Mouse (Mus musculus): ENCODE data around the gene Rxylt1. TPM values are rescaled to one million over a fixed set of nuclear protein-coding genes. Genes with fewer than 3 reads are reported as not detected.

Rxylt1 gene
- polyA plus RNA-seq, 1 experiment from 2014 or later = 52.5 TPM

- Histone ChIP-seq H3K9ac (ENCODE audit: low read length) (no peak overlapping the region), H3K9me3 (ENCODE audit: control insufficient read depth, low read length) (no peaks in the 10 kb centered on the region), H3K4me1 (ENCODE audit: control insufficient read depth in 2 of 2, insufficient read depth in 2 of 2, low read length in 2 of 2) (peaks cover 6 to 8% of the 10 kb centered on the region in 2 experiments; a peak in 2 of 4 replicates), H3K4me3 (ENCODE audit: control insufficient read depth in 1 of 2, insufficient read depth in 1 of 2, low read depth in 1 of 2, low read length in 2 of 2) (no peak overlapping the region), H3K36me3 (ENCODE audit: control insufficient read depth, insufficient read depth, low read length) (no peaks in the 10 kb centered on the region), H3K27ac (replicated peaks in 1 of 2; ENCODE audit: control insufficient read depth in 1 of 2, insufficient read depth in 1 of 2, low read depth in 2 of 2, low read length in 2 of 2) (no peak overlapping the region), H3K4me2 (ENCODE audit: low read length) (no peak overlapping the region), H3K27me3 (ENCODE audit: control insufficient read depth, insufficient read depth, low read length) (no peaks in the 10 kb centered on the region)
- ATAC-seq (ENCODE audit: insufficient number of reproducible peaks, insufficient read depth, low FRiP score, low read depth) = no peak
- WGBS = 63% methylated on average over 10 of the region's 10 CpGs
Observed at GRCm38 (mm10) chr10:122105889-122106632, 8.9 kb upstream of the Rxylt1 start.

- Histone ChIP-seq H3K4me1 (ENCODE audit: control insufficient read depth in 2 of 2, insufficient read depth in 2 of 2, low read length in 2 of 2) (peaks cover 6 to 8% of the 10 kb centered on the region in 2 experiments; a peak in 2 of 4 replicates), H3K9me3 (ENCODE audit: control insufficient read depth, low read length) (no peaks in the 10 kb centered on the region), H3K27me3 (ENCODE audit: control insufficient read depth, insufficient read depth, low read length) (no peaks in the 10 kb centered on the region), H3K4me3 (ENCODE audit: control insufficient read depth in 1 of 2, insufficient read depth in 1 of 2, low read depth in 1 of 2, low read length in 2 of 2) (no peak overlapping the region), H3K27ac (replicated peaks in 1 of 2; ENCODE audit: control insufficient read depth in 1 of 2, insufficient read depth in 1 of 2, low read depth in 2 of 2, low read length in 2 of 2) (no peak overlapping the region), H3K9ac (ENCODE audit: low read length) (no peak overlapping the region), H3K36me3 (ENCODE audit: control insufficient read depth, insufficient read depth, low read length) (no peaks in the 10 kb centered on the region), H3K4me2 (ENCODE audit: low read length) (no peak overlapping the region)
- 2% methylated on average over 3 of the region's 3 CpGs for WGBS
- no peak for ATAC-seq (ENCODE audit: insufficient number of reproducible peaks, insufficient read depth, low FRiP score, low read depth)
Observed at GRCm38 (mm10) chr10:122105407-122105806, 8.2 kb upstream of the Rxylt1 start.

- 37% methylated on average over 5 of the region's 5 CpGs for WGBS
- Histone ChIP-seq H3K9ac (ENCODE audit: low read length) (no peak overlapping the region), H3K36me3 (ENCODE audit: control insufficient read depth, insufficient read depth, low read length) (no peaks in the 10 kb centered on the region), H3K9me3 (ENCODE audit: control insufficient read depth, low read length) (no peaks in the 10 kb centered on the region), H3K27me3 (ENCODE audit: control insufficient read depth, insufficient read depth, low read length) (no peaks in the 10 kb centered on the region), H3K4me2 (ENCODE audit: low read length) (no peak overlapping the region), H3K4me3 (ENCODE audit: control insufficient read depth in 1 of 2, insufficient read depth in 1 of 2, low read depth in 1 of 2, low read length in 2 of 2) (no peak overlapping the region), H3K27ac (replicated peaks in 1 of 2; ENCODE audit: control insufficient read depth in 1 of 2, insufficient read depth in 1 of 2, low read depth in 2 of 2, low read length in 2 of 2) (peak overlapping the region in 1 of 2 experiments; percentile 37; a peak in 1 of 4 replicates), H3K4me1 (ENCODE audit: control insufficient read depth in 2 of 2, insufficient read depth in 2 of 2, low read length in 2 of 2) (peaks cover 6 to 8% of the 10 kb centered on the region in 2 experiments; a peak in 2 of 4 replicates)
- ATAC-seq (ENCODE audit: insufficient number of reproducible peaks, insufficient read depth, low FRiP score, low read depth) = peak; percentile 59; the same call in 1 of the 2 replicates
Observed at GRCm38 (mm10) chr10:122102675-122103074, 5.5 kb upstream of the Rxylt1 start.

- under 1% methylated on average over 44 of the region's 48 CpGs for WGBS
- H3K36me3 ChIP-seq (ENCODE audit: control insufficient read depth, insufficient read depth, low read length) = peaks cover 18% of the 10 kb centered on the region
- H3K9me3 ChIP-seq (ENCODE audit: control insufficient read depth, low read length) = no peaks in the 10 kb centered on the region
- H3K27ac ChIP-seq (replicated peaks in 1 of 2; ENCODE audit: control insufficient read depth in 1 of 2, insufficient read depth in 1 of 2, low read depth in 2 of 2, low read length in 2 of 2) = peak overlapping the region; percentile 58 to 94
- H3K9ac ChIP-seq (ENCODE audit: low read length) = peak overlapping the region; percentile 90
- peaks cover 2 to 10% of the 10 kb centered on the region in 2 experiments for H3K4me1 ChIP-seq (ENCODE audit: control insufficient read depth in 2 of 2, insufficient read depth in 2 of 2, low read length in 2 of 2)
- ATAC-seq (ENCODE audit: insufficient number of reproducible peaks, insufficient read depth, low FRiP score, low read depth) = peak; percentile 66
- no peaks in the 10 kb centered on the region for H3K27me3 ChIP-seq (ENCODE audit: control insufficient read depth, insufficient read depth, low read length)
- H3K4me3 ChIP-seq (ENCODE audit: control insufficient read depth in 1 of 2, insufficient read depth in 1 of 2, low read depth in 1 of 2, low read length in 2 of 2) = peak overlapping the region; percentile 83 to 96
- H3K4me2 ChIP-seq (ENCODE audit: low read length) = peak overlapping the region; percentile 84
Observed at GRCm38 (mm10) chr10:122096462-122096979, 650 bp downstream of the Rxylt1 start.

GRCm38 (mm10) chr10:122090472-122090871 lies 6.7 kb downstream of the Rxylt1 start:
- no peak for ATAC-seq (ENCODE audit: insufficient number of reproducible peaks, insufficient read depth, low FRiP score, low read depth)

GRCm38 (mm10) chr10:122081352-122081751 lies 15.8 kb downstream of the Rxylt1 start:
- Histone ChIP-seq H3K4me2 (ENCODE audit: low read length) (no peak overlapping the region), H3K9ac (ENCODE audit: low read length) (no peak overlapping the region), H3K27ac (replicated peaks in 1 of 2; ENCODE audit: control insufficient read depth in 1 of 2, insufficient read depth in 1 of 2, low read depth in 2 of 2, low read length in 2 of 2) (no peak overlapping the region), H3K27me3 (ENCODE audit: control insufficient read depth, insufficient read depth, low read length) (no peaks in the 10 kb centered on the region), H3K36me3 (ENCODE audit: control insufficient read depth, insufficient read depth, low read length) (peaks cover 10% of the 10 kb centered on the region; the same call in 1 of the 2 replicates), H3K4me1 (ENCODE audit: control insufficient read depth in 2 of 2, insufficient read depth in 2 of 2, low read length in 2 of 2) (peaks cover 2 to 3% of the 10 kb centered on the region in 2 experiments; a peak in 2 of 4 replicates), H3K4me3 (ENCODE audit: control insufficient read depth in 1 of 2, insufficient read depth in 1 of 2, low read depth in 1 of 2, low read length in 2 of 2) (no peak overlapping the region), H3K9me3 (ENCODE audit: control insufficient read depth, low read length) (no peaks in the 10 kb centered on the region)
- 24% methylated on average over 1 of the region's 1 CpGs for WGBS
- ATAC-seq (ENCODE audit: insufficient number of reproducible peaks, insufficient read depth, low FRiP score, low read depth) = no peak

More at GRCm38 (mm10) chr10:122090472-122090871, 6.7 kb downstream of the Rxylt1 start:
- Histone ChIP-seq H3K9ac (ENCODE audit: low read length) (no peak overlapping the region), H3K27me3 (ENCODE audit: control insufficient read depth, insufficient read depth, low read length) (no peaks in the 10 kb centered on the region), H3K4me3 (ENCODE audit: control insufficient read depth in 1 of 2, insufficient read depth in 1 of 2, low read depth in 1 of 2, low read length in 2 of 2) (no peak overlapping the region), H3K27ac (replicated peaks in 1 of 2; ENCODE audit: control insufficient read depth in 1 of 2, insufficient read depth in 1 of 2, low read depth in 2 of 2, low read length in 2 of 2) (no peak overlapping the region), H3K4me1 (ENCODE audit: control insufficient read depth in 2 of 2, insufficient read depth in 2 of 2, low read length in 2 of 2) (peaks cover 0 to 4% of the 10 kb centered on the region in 2 experiments; a peak in 2 of 4 replicates), H3K9me3 (ENCODE audit: control insufficient read depth, low read length) (peaks cover 10% of the 10 kb centered on the region), H3K4me2 (ENCODE audit: low read length) (no peak overlapping the region), H3K36me3 (ENCODE audit: control insufficient read depth, insufficient read depth, low read length) (peaks cover 62% of the 10 kb centered on the region)
- WGBS = 95% methylated on average over 1 of the region's 1 CpGs

- H3K27me3 ChIP-seq (ENCODE audit: control insufficient read depth, insufficient read depth, low read length) = no peaks in the 10 kb centered on the region
- H3K4me1 ChIP-seq (ENCODE audit: control insufficient read depth in 2 of 2, insufficient read depth in 2 of 2, low read length in 2 of 2) = peaks cover 2% of the 10 kb centered on the region in 2 experiments; a peak in 3 of 4 replicates
- no peak for ATAC-seq (ENCODE audit: insufficient number of reproducible peaks, insufficient read depth, low FRiP score, low read depth)
- H3K4me3 ChIP-seq (ENCODE audit: control insufficient read depth in 1 of 2, insufficient read depth in 1 of 2, low read depth in 1 of 2, low read length in 2 of 2) = no peak overlapping the region
- no peaks in the 10 kb centered on the region for H3K9me3 ChIP-seq (ENCODE audit: control insufficient read depth, low read length)
- no peak overlapping the region for H3K27ac ChIP-seq (replicated peaks in 1 of 2; ENCODE audit: control insufficient read depth in 1 of 2, insufficient read depth in 1 of 2, low read depth in 2 of 2, low read length in 2 of 2)
- H3K4me2 ChIP-seq (ENCODE audit: low read length) = no peak overlapping the region
- H3K36me3 ChIP-seq (ENCODE audit: control insufficient read depth, insufficient read depth, low read length) = no peaks in the 10 kb centered on the region
- no peak overlapping the region for H3K9ac ChIP-seq (ENCODE audit: low read length)
Observed at GRCm38 (mm10) chr10:122069153-122069552, 28.0 kb downstream of the Rxylt1 start.

Measured in heart, embryonic 14.5 days (tissue).